Mouse (Mus musculus) intestine, postnatal 0 days (tissue): ENCODE results near the gene Rad51c. TPM values are rescaled to one million over a fixed set of nuclear protein-coding genes. Genes with fewer than 3 reads are reported as not detected.
A peak's percentile ranks its signal among the peaks of the same experiment; 100 is the strongest.
"Not testable (repeated sequence)": the region's sequence is repeated elsewhere in the genome, so short reads cannot be mapped to it uniquely, and the experiment has no call there.

Source experiments
- ATAC-seq: fragments of 200-750 bp; cut with Nextera tagmentation; 2 replicates; pipeline ENCODE4 v1.8.0; 2017; ENCODE audit warnings: mild to moderate bottlenecking, moderate TSS enrichment, moderate library complexity
- H3K27ac ChIP-seq: fragments of 300-500 bp; sonication (generic); 2 replicates; pipeline ENCODE4 v1.5.1; 2014; ENCODE audit warnings: mild to moderate bottlenecking, low read depth, low read length, moderate library complexity
- H3K27me3 ChIP-seq: fragments of 300-500 bp; sonication (generic); replicated peaks from 2 replicates; pipeline ENCODE4 v1.6.1; 2014; ENCODE audit warnings: low read length, mixed read lengths; ENCODE audit not compliant: control insufficient read depth, insufficient read depth
- H3K36me3 ChIP-seq: fragments of 300-500 bp; sonication (generic); 2 replicates; pipeline ENCODE4 v1.6.1; 2014; ENCODE audit warnings: mild to moderate bottlenecking, moderate library complexity; ENCODE audit not compliant: control insufficient read depth, insufficient read depth
- H3K4me1 ChIP-seq: fragments of 300-500 bp; sonication (generic); replicated peaks from 2 replicates; pipeline ENCODE4 v1.6.1; 2014; ENCODE audit warnings: antibody characterized with exemption, low read length, mixed read lengths; ENCODE audit not compliant: control insufficient read depth, insufficient read depth
- H3K4me2 ChIP-seq: fragments of 300-500 bp; sonication (generic); replicated peaks from 2 replicates; pipeline ENCODE4 v1.6.1; 2014; ENCODE audit warnings: low read depth, mild to moderate bottlenecking, moderate library complexity
- H3K4me3 ChIP-seq: fragments of 300-500 bp; sonication (generic); 2 replicates; pipeline ENCODE4 v1.5.1; 2014; ENCODE audit warnings: low read depth, low read length
- H3K9ac ChIP-seq: fragments of 300-500 bp; sonication (generic); 2 replicates; pipeline ENCODE4 v1.6.1; 2014; ENCODE audit warnings: mild to moderate bottlenecking, low read depth, low read length
- H3K9me3 ChIP-seq: fragments of 300-500 bp; sonication (generic); 2 replicates; pipeline ENCODE4 v1.6.1; 2016; ENCODE audit warnings: mixed run types; ENCODE audit not compliant: control insufficient read depth
- CTCF ChIP-seq: sonication (generic); IDR thresholded peaks from 2 replicates; pipeline ENCODE4 v1.5.1; 2016; ENCODE audit warnings: low read depth, mild to moderate bottlenecking, control low read depth, antibody characterized with exemption, moderate library complexity
- WGBS: fragments of 180-500 bp; shearing (Covaris S2); extraction: QIAGEN DNeasy Blood & Tissue Kit; methylation state at CpG from one replicate; pipeline ENCODE4 v1.1.7; 2014; 5-methylcytosine and 5-hydroxymethylcytosine counted together
- polyA plus RNA-seq: library from polyadenylated mRNA; unstranded; fragments of >200 nt; fragmentation: Nextera tagmentation; extraction: Ambion mirVana; gene quantifications from 2 replicates; pipeline ENCODE4 v1.2.1, GENCODE M21; 2015

Rad51c gene
- polyA plus RNA-seq, 1 experiment from 2014 or later: 1.9 TPM

DNA sequence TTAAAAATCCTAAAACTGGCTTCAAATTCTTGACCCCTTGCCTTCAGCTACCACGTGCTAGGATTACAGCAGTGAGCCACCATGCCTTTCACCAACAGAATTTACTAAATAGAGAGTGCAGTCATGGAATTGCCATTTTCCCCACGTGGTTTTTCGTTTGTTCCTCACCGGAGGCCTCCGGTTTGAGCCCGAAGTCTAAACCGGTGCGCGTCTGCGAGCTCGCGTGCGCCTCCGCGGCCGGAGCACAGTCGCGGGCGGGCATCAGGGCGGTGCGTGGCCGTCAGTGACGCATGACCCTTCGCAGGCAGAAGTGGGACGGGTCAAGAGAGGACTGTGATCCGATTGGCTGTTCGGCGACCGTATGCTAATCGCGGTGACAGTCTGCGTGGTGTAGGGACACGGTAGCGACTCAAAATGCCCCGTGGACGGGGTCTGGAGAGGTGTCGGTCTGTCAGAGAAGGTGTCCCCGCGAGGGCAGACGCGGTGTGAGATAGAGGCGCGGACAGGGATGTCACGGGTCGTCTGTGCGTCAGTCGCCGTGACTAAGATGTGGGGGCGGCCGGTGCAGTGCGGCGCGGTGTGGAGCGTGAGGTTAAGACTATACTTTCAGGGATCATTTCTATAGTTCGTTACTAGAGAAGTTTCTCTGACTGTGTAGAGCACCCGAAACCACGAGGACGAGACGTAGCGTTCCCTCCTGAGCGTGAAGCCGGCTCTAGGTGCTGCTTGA, 38.1 kb upstream of the Rad51c start:
- ATAC-seq: peak; percentile 98
- H3K4me3 ChIP-seq, H3K9ac ChIP-seq, H3K4me1 ChIP-seq, H3K27me3 ChIP-seq, H3K9me3 ChIP-seq, H3K36me3 ChIP-seq, H3K27ac ChIP-seq: not testable (repeated sequence)
- under 1% methylated on average over 29 of the region's 62 CpGs for WGBS
- TF ChIP-seq CTCF: peak; percentile 36
- peak overlapping the region; percentile 54 for H3K4me2 ChIP-seq

DNA sequence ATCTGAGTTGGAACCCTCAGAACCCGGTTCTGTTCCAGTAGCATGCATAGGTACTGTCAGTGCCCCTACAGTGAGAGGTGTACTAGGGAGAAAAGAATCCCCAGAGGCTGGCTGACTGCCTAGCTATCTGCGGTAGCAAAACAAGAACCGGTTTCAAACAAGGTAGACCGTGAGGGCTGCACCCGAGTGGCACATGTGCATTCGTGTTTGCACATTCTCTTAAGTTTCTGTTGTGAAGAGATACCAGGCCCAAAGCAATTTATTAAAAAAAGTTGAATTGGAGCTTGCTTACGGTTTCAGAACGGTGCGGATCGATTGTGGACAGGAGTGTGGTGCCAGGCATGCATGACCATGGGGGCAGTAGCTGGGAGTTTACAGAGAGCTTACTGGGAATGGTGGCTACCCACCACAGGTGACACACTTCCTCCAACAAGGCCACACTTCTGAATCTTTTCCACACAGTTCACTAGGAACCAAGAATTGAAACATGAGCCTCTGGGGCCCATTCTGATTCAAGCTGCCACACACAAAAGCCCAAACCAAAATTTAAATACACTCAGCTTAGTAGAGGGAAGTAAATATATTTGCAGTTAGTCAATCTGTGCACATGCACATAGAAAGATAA, 35.2 kb upstream of the Rad51c start:
- Histone ChIP-seq H3K4me3 (no peak overlapping the region), H3K9me3 (no peaks in the 10 kb centered on the region), H3K4me2 (no peak overlapping the region), H3K27me3 (no peaks in the 10 kb centered on the region), H3K36me3 (no peaks in the 10 kb centered on the region), H3K27ac (no peak overlapping the region), H3K9ac (no peak overlapping the region), H3K4me1 (no peaks in the 10 kb centered on the region)
- TF ChIP-seq CTCF: no peak
- WGBS: 89% methylated on average over 10 of the region's 10 CpGs
- no peak for ATAC-seq

DNA sequence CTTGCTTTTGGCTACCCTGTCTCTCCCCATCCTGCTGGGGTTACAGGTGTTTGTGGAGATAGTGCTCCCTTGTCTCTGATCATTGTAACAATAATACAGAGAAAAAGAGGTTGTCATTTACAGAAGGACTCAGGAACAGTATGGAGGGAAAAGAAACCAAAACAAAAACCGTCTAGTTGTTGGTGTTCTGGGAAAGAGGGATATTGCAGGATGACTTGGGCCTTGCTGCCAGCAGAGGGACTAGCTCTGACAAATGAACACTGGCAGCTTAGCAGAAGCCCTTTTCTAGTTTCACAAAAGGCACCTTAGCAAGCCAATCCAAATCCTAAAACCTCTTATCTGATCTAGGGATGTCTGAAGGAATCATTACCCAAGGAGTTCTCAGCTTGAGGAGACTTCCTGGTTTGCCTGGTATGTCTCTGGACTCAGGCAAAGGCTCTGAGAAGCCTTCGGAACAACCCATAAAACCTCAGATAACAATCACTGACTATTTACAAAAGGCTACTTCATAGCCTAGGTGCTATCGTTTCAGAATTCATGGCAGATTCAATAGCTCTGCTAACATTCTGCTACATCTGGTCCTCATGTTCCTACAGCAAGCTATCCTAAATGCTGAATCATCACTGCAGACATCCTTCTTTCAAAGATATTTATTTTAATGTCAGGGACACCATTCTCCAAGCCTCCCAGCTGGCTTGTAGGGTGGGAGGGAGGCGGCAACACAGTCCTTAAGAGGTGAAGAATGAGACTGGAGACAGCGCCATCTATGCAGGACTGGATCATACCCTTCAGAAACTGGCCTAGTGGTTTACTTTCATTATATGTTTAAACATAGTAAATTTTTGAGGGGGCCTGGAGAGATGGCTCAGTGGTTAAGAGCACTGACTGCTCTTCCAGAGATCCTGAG, 31.8 kb upstream of the Rad51c start:
- H3K27ac ChIP-seq: no peak overlapping the region
- H3K36me3 ChIP-seq: no peaks in the 10 kb centered on the region
- 31% methylated on average over 5 of the region's 5 CpGs for WGBS
- H3K4me3 ChIP-seq: no peak overlapping the region
- no peaks in the 10 kb centered on the region for H3K4me1 ChIP-seq
- ATAC-seq: peak; percentile 25; the same call in 1 of the 2 replicates
- no peaks in the 10 kb centered on the region for H3K9me3 ChIP-seq
- TF ChIP-seq CTCF: peak; percentile 34
- H3K9ac ChIP-seq: no peak overlapping the region
- no peaks in the 10 kb centered on the region for H3K27me3 ChIP-seq
- peak overlapping the region; percentile 6; the same call in 1 of the 2 replicates for H3K4me2 ChIP-seq

DNA sequence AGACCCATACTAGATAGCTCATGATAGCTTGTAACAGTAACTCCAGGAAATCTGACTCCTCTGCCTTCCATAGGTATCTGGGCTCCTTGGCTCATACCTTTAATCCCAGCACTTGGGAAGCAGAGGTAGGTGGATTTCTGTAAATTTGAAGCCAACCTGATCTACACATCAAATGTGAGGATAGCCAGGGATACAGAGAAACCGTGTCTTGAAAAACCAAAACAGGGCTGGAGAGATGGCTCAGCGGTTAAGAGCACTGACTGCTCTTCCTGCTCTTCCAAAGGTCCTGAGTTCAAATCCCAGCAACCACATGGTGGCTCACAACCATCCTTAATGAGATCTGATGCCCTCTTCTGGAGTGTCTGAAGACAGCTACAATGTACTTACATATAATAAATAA, 30.4 kb upstream of the Rad51c start:
- 93% methylated on average over 2 of the region's 2 CpGs for WGBS
- not testable (repeated sequence) for H3K27me3 ChIP-seq, H3K4me2 ChIP-seq, H3K9ac ChIP-seq, H3K4me3 ChIP-seq, H3K27ac ChIP-seq, H3K36me3 ChIP-seq, H3K4me1 ChIP-seq, ATAC-seq, H3K9me3 ChIP-seq

DNA sequence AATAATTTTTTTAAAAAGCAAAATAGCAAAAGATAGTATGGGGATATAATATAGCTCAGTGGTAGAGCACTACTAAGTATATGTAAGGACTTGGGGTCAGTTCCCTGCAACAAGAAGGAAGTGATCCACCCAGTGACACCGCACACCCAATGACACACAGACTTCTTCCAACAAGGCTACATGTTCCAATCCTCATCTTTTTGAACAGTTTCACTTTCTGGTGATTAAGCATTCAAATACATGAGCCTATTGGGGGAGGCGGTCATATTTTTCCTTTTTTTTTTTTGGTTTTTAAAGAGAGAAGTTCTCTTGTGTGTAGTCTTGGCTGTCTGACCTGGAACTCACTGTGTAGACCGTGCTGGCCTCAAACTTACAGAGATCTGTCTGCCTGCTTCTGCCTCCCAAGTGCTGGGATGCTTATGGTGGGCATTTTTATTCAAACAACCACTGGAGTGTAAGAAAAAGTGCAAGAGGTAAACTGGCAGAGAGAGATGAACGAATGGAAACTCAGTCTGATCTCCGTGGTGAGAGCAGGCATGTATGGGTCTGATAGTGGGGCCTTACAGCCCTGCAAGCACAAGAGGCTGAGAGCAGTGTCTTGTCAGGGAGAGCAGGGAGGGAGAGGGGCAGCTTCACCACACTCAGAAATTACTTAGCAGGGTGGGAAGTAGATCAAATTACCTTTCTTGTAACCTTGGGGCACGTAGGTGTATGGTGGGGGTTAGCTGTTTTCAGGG, 28.3 kb upstream of the Rad51c start:
- WGBS: 56% methylated on average over 6 of the region's 6 CpGs
- H3K9ac ChIP-seq: no peak overlapping the region
- no peak for TF ChIP-seq CTCF

More for the DNA sequence above, 28.3 kb upstream of the Rad51c start:
- Histone ChIP-seq H3K27me3 (no peaks in the 10 kb centered on the region), H3K9me3 (no peaks in the 10 kb centered on the region), H3K4me1 (no peaks in the 10 kb centered on the region), H3K36me3 (no peaks in the 10 kb centered on the region), H3K4me2 (no peak overlapping the region), H3K4me3 (no peak overlapping the region), H3K27ac (no peak overlapping the region)
- ATAC-seq: no peak
